8 mouse cellular contexts compared by ENCODE assay signal in the genomic region with DNA sequence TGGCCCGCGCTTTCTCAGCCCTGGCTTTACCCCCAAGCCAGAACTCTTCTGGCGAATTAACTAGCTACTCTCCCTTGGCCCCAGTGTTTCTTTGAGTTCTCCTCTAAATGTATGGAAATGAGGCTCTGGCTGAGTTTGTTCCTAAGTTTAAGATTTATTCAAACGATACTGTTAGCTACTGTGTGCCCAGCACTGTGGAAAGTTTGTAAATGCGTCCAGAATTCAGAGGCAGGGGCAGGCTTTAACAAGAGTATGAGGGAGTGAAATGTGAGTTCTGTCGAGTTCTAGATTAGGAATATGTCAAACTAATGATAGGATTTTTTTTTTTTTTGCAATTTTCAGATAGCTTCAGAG. TPM values are rescaled to one million over a fixed set of nuclear protein-coding genes. Genes with fewer than 3 reads are reported as not detected.
A peak's percentile ranks its signal among the peaks of the same experiment; 100 is the strongest.
DNase-seq lines count a peak whose midpoint lies in the region; ATAC-seq and TF ChIP-seq lines count a peak whose summit lies in the region.

No protein-coding gene starts in this region.

- TF ChIP-seq EP300 in liver, embryonic 14.5 days (IDR thresholded peaks at IDR 0.05; ENCODE audit: low read depth): no peak

- H3K4me3 ChIP-seq in gastrocnemius, adult 2 months: peak overlapping the region; percentile 82
- peak overlapping the region; percentile 98 for H3K4me3 ChIP-seq in thymus, adult 2 months (ENCODE audit: control insufficient read depth, insufficient read depth, low read length)
- H3K4me3 ChIP-seq in liver, embryonic 14.5 days (ENCODE audit: insufficient read depth in 1 of 2, low read depth in 2 of 2, low read length in 2 of 2): peak overlapping the region; percentile 69 to 95

- ATAC-seq in liver, embryonic 14.5 days (ENCODE audit: insufficient read depth): peak; percentile 25; the same call in 1 of the 2 replicates

- H3K36me3 ChIP-seq in thymus, adult 2 months (ENCODE audit: control insufficient read depth, insufficient read depth, low read length): no peaks in the 10 kb centered on the region
- H3K36me3 ChIP-seq in liver, embryonic 14.5 days (replicated peaks; ENCODE audit: control insufficient read depth, insufficient read depth, low read depth): no peaks in the 10 kb centered on the region

- no peak for TF ChIP-seq CTCF in gastrocnemius, adult 2 months (IDR thresholded peaks at IDR 0.05)
- TF ChIP-seq CTCF in thymus, adult 2 months (IDR thresholded peaks at IDR 0.05; ENCODE audit: borderline replicate concordance, control insufficient read depth, extremely low read depth, insufficient read depth, low read length, poor library complexity): no peak
- TF ChIP-seq CTCF in liver, embryonic 14.5 days (IDR thresholded peaks at IDR 0.05; ENCODE audit: low read depth): no peak

- peaks cover 2% of the 10 kb centered on the region for H3K4me1 ChIP-seq in thymus, adult 2 months (replicated peaks; ENCODE audit: control insufficient read depth, insufficient read depth, low read length)
- peaks cover 0 to 3% of the 10 kb centered on the region in 2 experiments; a peak in 3 of 4 replicates for H3K4me1 ChIP-seq in liver, embryonic 14.5 days (replicated peaks; ENCODE audit: control insufficient read depth in 2 of 2, insufficient read depth in 2 of 2, low read length in 1 of 2)

- H3K9me3 ChIP-seq in liver, embryonic 14.5 days (ENCODE audit: control insufficient read depth, low read length): no peaks in the 10 kb centered on the region

- intact Hi-C loops in gastrocnemius, adult 2 months (cut with DNase I): loop anchor here (5.0 kb wide), 1 partner anchor 45 kb away; a partner anchor contains a TSS

- H3K9ac ChIP-seq in liver, embryonic 14.5 days (replicated peaks): peak overlapping the region; percentile 73

- peak overlapping the region; percentile 74 for H3K4me2 ChIP-seq in liver, embryonic 14.5 days (ENCODE audit: low read depth)

- H3K27me3 ChIP-seq in thymus, adult 2 months (ENCODE audit: control insufficient read depth, insufficient read depth, low read length): no peaks in the 10 kb centered on the region
- H3K27me3 ChIP-seq in liver, embryonic 14.5 days (ENCODE audit: control insufficient read depth, insufficient read depth, low read length): no peaks in the 10 kb centered on the region

- 7% methylated on average over 6 of the region's 6 CpGs for WGBS in thymus, adult 2 months
- whole genome bisulfite sequencing in liver, embryonic 14.5 days (ENCODE audit: insufficient replicate concordance): 14% methylated on average over 6 of the region's 6 CpGs

- no peak for TF ChIP-seq POLR2A in thymus, adult 2 months (IDR thresholded peaks at IDR 0.05; ENCODE audit: control insufficient read depth, extremely low read depth, insufficient read depth, low read length, poor library complexity)

- H3K27ac ChIP-seq in gastrocnemius, adult 2 months: peak overlapping the region; percentile 94
- no peak overlapping the region for H3K27ac ChIP-seq in thymus, adult 2 months (ENCODE audit: control insufficient read depth, insufficient read depth, low read length)
- H3K27ac ChIP-seq in liver, embryonic 14.5 days: peak overlapping the region; percentile 65

- no peak for DNase-seq in gastrocnemius, adult 2 months
- no peak for DNase-seq in gastrocnemius, postnatal 10 days
- DNase-seq in thymus, adult 2 months: no peak
- DNase-seq in thymus, postnatal 0 days (ENCODE audit: low spot score): no peak
- no peak for DNase-seq in liver, embryonic 14.5 days (ENCODE audit: low read depth in 3 of 3, low spot score in 3 of 3)
- no peak for DNase-seq in urinary bladder, postnatal 36 days (ENCODE audit: low spot score in 2 of 2)
- DNase-seq in gastrocnemius, postnatal 4 days (ENCODE audit: low spot score in 2 of 2): no peak
- no peak for DNase-seq in frontal cortex, adult 2 months (ENCODE audit: extremely low spot score in 1 of 2, low spot score in 1 of 2)

RNA-seq across cellular contexts. Expression of a gene that starts 0.3 kb away (rescaled TPM):
- 10 to 100 TPM in 1 of 2 experiments, 1 to 10 TPM in 1; 8.8 to 17.0 TPM for total RNA-seq in gastrocnemius, adult 2 months (2021)
- total RNA-seq in gastrocnemius, postnatal 10 days (2021): 10 to 100 TPM; 16.1 to 19.7 TPM
- 1.8 TPM in 2 replicates for polyA plus RNA-seq in thymus, adult 2 months (2012; rRNA removed)
- polyA plus RNA-seq in thymus, postnatal 0 days (2015; fragmentation: Nextera tagmentation; extraction: Ambion mirVana): 90.1 and 104 TPM in 2 replicates
- 10.1 and 18.7 TPM in 2 replicates for polyA plus RNA-seq in liver, embryonic 14.5 days (2012; rRNA removed)
- 92.5 and 92.8 TPM in 2 replicates for polyA plus RNA-seq in liver, embryonic 14.5 days (2014; fragmentation: Nextera tagmentation; extraction: Ambion mirVana)
- total RNA-seq in gastrocnemius, postnatal 4 days (2021): 10 to 100 TPM; 17.1 to 18.1 TPM
- polyA plus RNA-seq in frontal cortex, adult 2 months (2012; rRNA removed): 13.0 and 13.1 TPM in 2 replicates

RNA-seq across cellular contexts. Expression of a gene that starts 41.4 kb away (rescaled TPM):
- total RNA-seq in gastrocnemius, adult 2 months (2021): under 1 TPM; 0.22 to 0.23 TPM
- 1 to 10 TPM in 1 of 2 experiments, under 1 TPM in 1; 0.78 to 1.3 TPM for total RNA-seq in gastrocnemius, postnatal 10 days (2021)
- 1.4 and 1.5 TPM in 2 replicates for polyA plus RNA-seq in thymus, adult 2 months (2012; rRNA removed)
- polyA plus RNA-seq in thymus, postnatal 0 days (2015; fragmentation: Nextera tagmentation; extraction: Ambion mirVana): 3.5 and 4.1 TPM in 2 replicates
- 9.1 and 16.3 TPM in 2 replicates for polyA plus RNA-seq in liver, embryonic 14.5 days (2012; rRNA removed)
- polyA plus RNA-seq in liver, embryonic 14.5 days (2014; fragmentation: Nextera tagmentation; extraction: Ambion mirVana): 10.9 and 13.4 TPM in 2 replicates
- 1 to 10 TPM; 1.6 to 2.0 TPM for total RNA-seq in gastrocnemius, postnatal 4 days (2021)
- polyA plus RNA-seq in frontal cortex, adult 2 months (2012; rRNA removed): 0.76 and 1.3 TPM in 2 replicates

RNA-seq across cellular contexts. Expression of a gene that starts 43.5 kb away (rescaled TPM):
- total RNA-seq in gastrocnemius, adult 2 months (2021): 100 to 1,000 TPM in 1 of 2 experiments, 10 to 100 TPM in 1; 93.2 to 124 TPM
- total RNA-seq in gastrocnemius, postnatal 10 days (2021): 100 to 1,000 TPM; 251 to 261 TPM
- 157 and 177 TPM in 2 replicates for polyA plus RNA-seq in thymus, adult 2 months (2012; rRNA removed)
- polyA plus RNA-seq in thymus, postnatal 0 days (2015; fragmentation: Nextera tagmentation; extraction: Ambion mirVana): 605 and 639 TPM in 2 replicates
- polyA plus RNA-seq in liver, embryonic 14.5 days (2012; rRNA removed): 600 and 1,190 TPM in 2 replicates
- 428 and 436 TPM in 2 replicates for polyA plus RNA-seq in liver, embryonic 14.5 days (2014; fragmentation: Nextera tagmentation; extraction: Ambion mirVana)
- 100 to 1,000 TPM; 345 to 347 TPM for total RNA-seq in gastrocnemius, postnatal 4 days (2021)
- 453 and 529 TPM in 2 replicates for polyA plus RNA-seq in frontal cortex, adult 2 months (2012; rRNA removed)

RNA-seq across cellular contexts. Expression of a gene that starts 59.0 kb away (rescaled TPM):
- 1 to 10 TPM; 1.6 to 1.8 TPM for total RNA-seq in gastrocnemius, adult 2 months (2021)
- total RNA-seq in gastrocnemius, postnatal 10 days (2021): 1 to 10 TPM; 2.0 to 2.5 TPM
- polyA plus RNA-seq in thymus, adult 2 months (2012; rRNA removed): 2.0 TPM in 2 replicates
- 4.9 and 7.1 TPM in 2 replicates for polyA plus RNA-seq in thymus, postnatal 0 days (2015; fragmentation: Nextera tagmentation; extraction: Ambion mirVana)
- polyA plus RNA-seq in liver, embryonic 14.5 days (2012; rRNA removed): 1.5 and 1.7 TPM in 2 replicates
- 3.9 TPM in 2 replicates for polyA plus RNA-seq in liver, embryonic 14.5 days (2014; fragmentation: Nextera tagmentation; extraction: Ambion mirVana)
- total RNA-seq in gastrocnemius, postnatal 4 days (2021): 1 to 10 TPM; 2.4 to 2.9 TPM
- 7.1 and 8.0 TPM in 2 replicates for polyA plus RNA-seq in frontal cortex, adult 2 months (2012; rRNA removed)

RNA-seq across cellular contexts. Expression of a gene that starts 59.0 kb away (rescaled TPM):
- 10 to 100 TPM; 51.6 to 52.9 TPM for total RNA-seq in gastrocnemius, adult 2 months (2021)
- total RNA-seq in gastrocnemius, postnatal 10 days (2021): 10 to 100 TPM; 59.1 to 65.2 TPM
- polyA plus RNA-seq in thymus, adult 2 months (2012; rRNA removed): 15.9 and 18.2 TPM in 2 replicates
- 123 and 128 TPM in 2 replicates for polyA plus RNA-seq in thymus, postnatal 0 days (2015; fragmentation: Nextera tagmentation; extraction: Ambion mirVana)
- polyA plus RNA-seq in liver, embryonic 14.5 days (2012; rRNA removed): 28.6 and 47.4 TPM in 2 replicates
- 53.7 and 60.1 TPM in 2 replicates for polyA plus RNA-seq in liver, embryonic 14.5 days (2014; fragmentation: Nextera tagmentation; extraction: Ambion mirVana)
- 10 to 100 TPM; 75.2 to 82.0 TPM for total RNA-seq in gastrocnemius, postnatal 4 days (2021)
- polyA plus RNA-seq in frontal cortex, adult 2 months (2012; rRNA removed): 112 and 121 TPM in 2 replicates
